Mouse (Mus musculus): ENCODE data around the gene Cwc25.

The Cwc25 gene

GRCm38 (mm10) chr11:97700746-97701580 is 65.4 kb downstream of the Cwc25 start:
- DNase-seq (ENCODE audit: low spot score in 2 of 2): no peak

- peak; percentile 79 to 83 for DNase-seq (ENCODE audit: low spot score in 2 of 2)
Measured at GRCm38 (mm10) chr11:97700003-97700745, 66.2 kb downstream of the Cwc25 start, which contains the start of gene Pcgf2. TSS of gene Pcgf2 (minus strand) at chr11:97700497.

GRCm38 (mm10) chr11:97699626-97700002 is 66.7 kb downstream of the Cwc25 start:
- DNase-seq (ENCODE audit: low spot score in 2 of 2): peak; percentile 76 to 87

GRCm38 (mm10) chr11:97698741-97699611 is 67.4 kb downstream of the Cwc25 start:
- peak; percentile 56 to 76 for DNase-seq (ENCODE audit: low spot score in 2 of 2)

GRCm38 (mm10) chr11:97697891-97698529 is 68.3 kb downstream of the Cwc25 start:
- no peak for DNase-seq (ENCODE audit: low spot score in 2 of 2)

- DNase-seq (ENCODE audit: low spot score in 2 of 2): no peak
Measured at GRCm38 (mm10) chr11:97697199-97697890, 69.0 kb downstream of the Cwc25 start.

GRCm38 (mm10) chr11:97696669-97697068 is 69.7 kb downstream of the Cwc25 start:
- no peak for DNase-seq (ENCODE audit: low spot score in 2 of 2)

GRCm38 (mm10) chr11:97695712-97696401 is 70.5 kb downstream of the Cwc25 start:
- DNase-seq (ENCODE audit: low spot score in 2 of 2): no peak

Data from urinary bladder, postnatal 36 days (tissue).